Mouse (Mus musculus) spleen, postnatal 36 days (tissue): Measurements from ENCODE around the gene Jmy.

Experiments used
- DNase-seq, 2 experiments: peaks; one replicate each; pipeline ENCODE4 v3.0.0; 2022; ENCODE audit warnings: low spot score in 2 of 2, mixed read lengths in 1 of 2

Jmy gene

GRCm38 (mm10) chr13:93380399-93381063 lies 119.1 kb downstream of the Jmy start:
- DNase-seq: no peak
